Mouse (Mus musculus): ENCODE data around the gene Gpr179. TPM values are rescaled to one million over a fixed set of nuclear protein-coding genes. Genes with fewer than 3 reads are reported as not detected.

The Gpr179 gene
- polyA plus RNA-seq, 1 experiment from 2014 or later = 0.04 TPM

Other genes with a start within 250 kb of the Gpr179 start
- not detected in 2 replicates for gene Tbx21, start 236.7 kb downstream of the Gpr179 start, polyA plus RNA-seq (2015; fragmentation: Nextera tagmentation; extraction: Ambion mirVana)
- 5.5 and 6.6 TPM in 2 replicates for gene Tbkbp1, start 200.6 kb downstream of the Gpr179 start, polyA plus RNA-seq (2015; fragmentation: Nextera tagmentation; extraction: Ambion mirVana)
- gene Kpnb1, start 164.2 kb downstream of the Gpr179 start, polyA plus RNA-seq (2015; fragmentation: Nextera tagmentation; extraction: Ambion mirVana) = 34.0 and 35.2 TPM in 2 replicates
- gene Npepps, start 71.4 kb downstream of the Gpr179 start, polyA plus RNA-seq (2015; fragmentation: Nextera tagmentation; extraction: Ambion mirVana) = 83.5 and 85.4 TPM in 2 replicates
- 51.7 and 56.7 TPM in 2 replicates for gene Mrpl45, start 36.4 kb downstream of the Gpr179 start, polyA plus RNA-seq (2015; fragmentation: Nextera tagmentation; extraction: Ambion mirVana)
- gene Socs7, start 10.5 kb upstream of the Gpr179 start, polyA plus RNA-seq (2015; fragmentation: Nextera tagmentation; extraction: Ambion mirVana) = 3.2 and 3.4 TPM in 2 replicates
- gene Arhgap23, start 63.5 kb upstream of the Gpr179 start, polyA plus RNA-seq (2015; fragmentation: Nextera tagmentation; extraction: Ambion mirVana) = 6.6 and 6.9 TPM in 2 replicates
- gene 4933428G20Rik, start 148.3 kb upstream of the Gpr179 start, polyA plus RNA-seq (2015; fragmentation: Nextera tagmentation; extraction: Ambion mirVana) = 0.84 and 1.5 TPM in 2 replicates
- gene Srcin1, start 224.1 kb upstream of the Gpr179 start, polyA plus RNA-seq (2015; fragmentation: Nextera tagmentation; extraction: Ambion mirVana) = 0.03 and 0.08 TPM in 2 replicates

Measured in heart, embryonic 13.5 days (tissue).